Mouse (Mus musculus) midbrain, embryonic 14.5 days (tissue): ENCODE measurements around the gene Mpo. TPM values are rescaled to one million over a fixed set of nuclear protein-coding genes. Genes with fewer than 3 reads are reported as not detected.

ENCODE experiments used
- ATAC-seq: fragments of 200-750 bp; cut with Nextera tagmentation; 2 replicates; pipeline ENCODE4 v1.8.0; 2017; ENCODE audit warnings: moderate number of reproducible peaks, moderate library complexity; ENCODE audit not compliant: low FRiP score, low TSS enrichment
- DNase-seq: peaks from one replicate; pipeline ENCODE4 v3.0.0-alpha.2; 2015
- H3K27ac ChIP-seq: fragments of 300-500 bp; sonication (generic); replicated peaks from 2 replicates; pipeline ENCODE4 v1.5.1; 2014; ENCODE audit warnings: mild to moderate bottlenecking, low read depth, low read length, moderate library complexity
- H3K27me3 ChIP-seq: fragments of 300-500 bp; sonication (generic); 2 replicates; pipeline ENCODE4 v1.6.1; 2014; ENCODE audit warnings: low read length, control low read depth, mixed read lengths; ENCODE audit not compliant: control insufficient read depth, insufficient read depth
- H3K36me3 ChIP-seq: fragments of 300-500 bp; sonication (generic); 2 replicates; pipeline ENCODE4 v1.6.1; 2014; ENCODE audit warnings: low read length, control low read depth; ENCODE audit not compliant: control insufficient read depth, insufficient read depth
- H3K4me1 ChIP-seq: fragments of 300-500 bp; sonication (generic); 2 replicates; pipeline ENCODE4 v1.6.1; 2014; ENCODE audit warnings: mild to moderate bottlenecking, antibody characterized with exemption, low read length, control low read depth; ENCODE audit not compliant: control insufficient read depth, insufficient read depth
- H3K4me2 ChIP-seq: fragments of 300-500 bp; sonication (generic); 2 replicates; pipeline ENCODE4 v1.6.1; 2014; ENCODE audit warnings: mild to moderate bottlenecking, low read length, moderate library complexity
- H3K4me3 ChIP-seq: fragments of 300-500 bp; sonication (generic); replicated peaks from 2 replicates; pipeline ENCODE4 v1.5.1; 2014; ENCODE audit warnings: low read depth, low read length
- H3K9ac ChIP-seq: fragments of 300-500 bp; sonication (generic); replicated peaks from 2 replicates; pipeline ENCODE4 v1.6.1; 2014; ENCODE audit warnings: mild to moderate bottlenecking, low read length, moderate library complexity
- H3K9me3 ChIP-seq: fragments of 300-500 bp; sonication (generic); 2 replicates; pipeline ENCODE4 v1.6.1; 2016; ENCODE audit warnings: low read length, control low read depth, mixed read lengths; ENCODE audit not compliant: control insufficient read depth
- WGBS: fragments of 180-500 bp; shearing (Covaris S2); extraction: QIAGEN DNeasy Blood & Tissue Kit; methylation state at CpG from one replicate; pipeline ENCODE4 v1.1.7; 2014; 5-methylcytosine and 5-hydroxymethylcytosine counted together
- polyA plus RNA-seq: library from polyadenylated mRNA; unstranded; fragments of >200 nt; fragmentation: Nextera tagmentation; extraction: Ambion mirVana; gene quantifications from 2 replicates; pipeline ENCODE4 v1.2.1, GENCODE M21; 2014

Mpo gene
- polyA plus RNA-seq, 1 experiment from 2014 or later: 0.47 TPM

DNA sequence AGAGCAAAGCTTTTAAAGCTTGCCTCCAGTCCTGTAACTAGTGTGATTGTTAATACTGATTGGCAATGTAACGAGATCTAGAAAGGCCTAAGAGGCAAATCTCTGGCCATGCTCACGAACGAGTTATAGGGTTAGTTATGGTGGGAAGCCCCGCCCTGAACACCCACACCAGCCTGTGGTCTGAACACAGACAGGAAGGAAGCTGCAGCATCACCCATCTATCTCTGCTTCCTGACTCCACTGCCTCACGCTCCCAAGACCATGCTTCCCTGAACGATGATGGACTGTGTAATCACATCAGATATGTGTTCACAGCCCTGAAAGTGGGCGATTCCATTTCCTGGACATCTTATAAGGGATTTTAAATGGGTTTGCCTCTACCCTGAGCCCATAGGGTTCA, 14.9 kb downstream of the Mpo start:
- Histone ChIP-seq H3K9ac (no peak overlapping the region), H3K36me3 (no peaks in the 10 kb centered on the region), H3K4me2 (no peak overlapping the region), H3K4me3 (no peak overlapping the region), H3K27ac (no peak overlapping the region), H3K4me1 (peaks cover 6% of the 10 kb centered on the region), H3K9me3 (no peaks in the 10 kb centered on the region), H3K27me3 (no peaks in the 10 kb centered on the region)
- WGBS: 96% methylated on average over 7 of the region's 7 CpGs
- DNase-seq (no peak), ATAC-seq (no peak)

- H3K4me1 ChIP-seq: peaks cover 7% of the 10 kb centered on the region
- WGBS: 36% methylated on average over 4 of the region's 4 CpGs
Measured at GRCm38 (mm10) chr11:87811396-87811795, 18.0 kb downstream of the Mpo start.

GRCm38 (mm10) chr11:87814831-87815230, 21.4 kb downstream of the Mpo start:
- Histone ChIP-seq H3K27ac (no peak overlapping the region), H3K9me3 (no peaks in the 10 kb centered on the region), H3K4me3 (no peak overlapping the region), H3K9ac (no peak overlapping the region), H3K36me3 (no peaks in the 10 kb centered on the region), H3K4me1 (peaks cover 19% of the 10 kb centered on the region), H3K4me2 (no peak overlapping the region), H3K27me3 (no peaks in the 10 kb centered on the region)
- DNase-seq (no peak), ATAC-seq (no peak)
- WGBS: 50% methylated on average over 8 of the region's 8 CpGs

More at GRCm38 (mm10) chr11:87811396-87811795, 18.0 kb downstream of the Mpo start:
- Histone ChIP-seq H3K27me3 (no peaks in the 10 kb centered on the region), H3K9ac (no peak overlapping the region), H3K4me3 (no peak overlapping the region), H3K36me3 (no peaks in the 10 kb centered on the region), H3K9me3 (no peaks in the 10 kb centered on the region), H3K27ac (no peak overlapping the region), H3K4me2 (no peak overlapping the region)
- ATAC-seq: no peak
- DNase-seq: peak; percentile 51

GRCm38 (mm10) chr11:87816707-87817442, 23.5 kb downstream of the Mpo start:
- H3K4me1 ChIP-seq: peaks cover 13% of the 10 kb centered on the region; the same call in 1 of the 2 replicates
- H3K36me3 ChIP-seq: no peaks in the 10 kb centered on the region
- H3K4me2 ChIP-seq: peak overlapping the region; percentile 71
- no peaks in the 10 kb centered on the region for H3K9me3 ChIP-seq
- no peaks in the 10 kb centered on the region for H3K27me3 ChIP-seq
- peak overlapping the region; percentile 60 for H3K9ac ChIP-seq
- peak; percentile 85 for DNase-seq
- WGBS: 1% methylated on average over 31 of the region's 31 CpGs
- ATAC-seq: peak; percentile 75
- H3K27ac ChIP-seq: peak overlapping the region; percentile 57; the same call in 1 of the 2 replicates
- peak overlapping the region; percentile 36 for H3K4me3 ChIP-seq

DNA sequence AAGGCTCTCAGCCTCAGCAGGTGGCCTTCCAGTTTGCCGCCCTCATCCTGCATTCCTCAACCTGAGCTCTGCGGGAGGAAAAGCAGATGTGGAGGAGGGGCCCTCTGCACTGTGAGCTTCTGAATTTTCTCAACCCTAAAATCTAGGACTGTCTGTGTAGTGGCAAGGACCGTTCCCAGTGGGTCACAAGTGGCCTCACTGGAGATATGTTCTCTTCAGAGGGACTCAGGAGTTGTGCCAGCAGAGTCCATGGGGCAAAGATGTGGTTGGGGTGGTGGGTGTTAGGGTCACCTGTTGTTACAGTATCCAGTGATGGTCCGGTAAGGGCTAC, 24.0 kb downstream of the Mpo start:
- no peaks in the 10 kb centered on the region for H3K36me3 ChIP-seq
- H3K27ac ChIP-seq: peak overlapping the region; percentile 57; the same call in 1 of the 2 replicates
- H3K9ac ChIP-seq: peak overlapping the region; percentile 60
- DNase-seq (no peak), ATAC-seq (no peak)
- WGBS: 33% methylated on average over 4 of the region's 4 CpGs
- H3K4me3 ChIP-seq: peak overlapping the region; percentile 36
- no peaks in the 10 kb centered on the region for H3K9me3 ChIP-seq
- H3K4me1 ChIP-seq: peaks cover 13% of the 10 kb centered on the region; the same call in 1 of the 2 replicates
- no peaks in the 10 kb centered on the region for H3K27me3 ChIP-seq
- peak overlapping the region; percentile 71 for H3K4me2 ChIP-seq

DNA sequence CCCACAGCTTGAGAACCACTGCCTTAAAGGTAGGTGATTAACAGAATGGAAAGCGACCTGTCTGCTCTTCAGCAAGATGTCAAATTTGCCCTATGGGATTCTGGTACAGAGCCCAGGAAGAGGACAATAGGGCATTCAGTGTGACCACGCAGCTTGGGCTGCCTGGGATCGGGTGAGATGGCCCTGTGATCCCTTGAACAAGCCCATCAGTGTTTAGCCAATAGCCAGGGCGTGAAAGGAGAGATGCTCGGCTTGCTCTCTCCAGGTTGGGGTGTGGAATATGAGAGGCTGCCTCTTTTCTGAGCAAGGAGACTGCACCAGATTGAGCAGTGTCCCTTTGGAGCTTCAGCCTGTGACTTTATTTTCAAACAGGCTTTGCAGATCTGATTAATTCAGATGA, 28.1 kb downstream of the Mpo start:
- Histone ChIP-seq H3K36me3 (no peaks in the 10 kb centered on the region), H3K27me3 (no peaks in the 10 kb centered on the region), H3K4me3 (no peak overlapping the region), H3K27ac (no peak overlapping the region), H3K4me2 (no peak overlapping the region), H3K9me3 (no peaks in the 10 kb centered on the region), H3K4me1 (peaks cover 11% of the 10 kb centered on the region; the same call in 1 of the 2 replicates), H3K9ac (no peak overlapping the region)
- DNase-seq (no peak), ATAC-seq (no peak)
- WGBS: 44% methylated on average over 5 of the region's 5 CpGs

GRCm38 (mm10) chr11:87828239-87828900, 35.0 kb downstream of the Mpo start, which contains the start of gene Lpo:
Gene Lpo, minus strand, starts transcription at chr11:87828289.
- 0 out of 2 replicates have a peak within 1 kb of the TSS, but pooled peaks have one; percentile 20 for H3K27ac ChIP-seq
- H3K4me1 ChIP-seq: peaks cover 4% of the 10 kb centered on the region; the same call in 1 of the 2 replicates
- H3K36me3 ChIP-seq: no peaks in the 10 kb centered on the region
- no peak within 1 kb of the TSS for H3K9ac ChIP-seq
- WGBS: 12% methylated on average over 10 of the region's 10 CpGs
- ATAC-seq (no peak), DNase-seq (peak; percentile 27)
- H3K9me3 ChIP-seq: no peaks in the 10 kb centered on the region
- H3K27me3 ChIP-seq: no peaks in the 10 kb centered on the region
- H3K4me3 ChIP-seq: no peak within 1 kb of the TSS
- no peak within 1 kb of the TSS for H3K4me2 ChIP-seq

GRCm38 (mm10) chr11:87840676-87841075, 47.3 kb downstream of the Mpo start:
- H3K9me3 ChIP-seq: no peaks in the 10 kb centered on the region
- no peaks in the 10 kb centered on the region for H3K36me3 ChIP-seq
- no peaks in the 10 kb centered on the region for H3K27me3 ChIP-seq
- H3K9ac ChIP-seq: no peak overlapping the region
- H3K4me3 ChIP-seq: no peak overlapping the region
- WGBS: 91% methylated on average over 8 of the region's 8 CpGs
- DNase-seq (no peak), ATAC-seq (no peak)
- H3K4me2 ChIP-seq: no peak overlapping the region
- no peaks in the 10 kb centered on the region for H3K4me1 ChIP-seq
- no peak overlapping the region for H3K27ac ChIP-seq
